ENCODE assay signal across 21 mouse cellular contexts in genomic region chr8:111304359-111304758, GRCm38 (mm10).
"Had no signal": no experiment of that assay in that cellular context is flagged by ENCODE, and none has a peak within 500 bp of the region (broad histone marks: within the 10 kb centered on the region; RNA-seq: fewer than 3 reads in every experiment).

No protein-coding gene starts in this region.

- H3K9ac ChIP-seq: heart, embryonic 13.5 days; heart, embryonic 15.5 days; hindbrain, embryonic 13.5 days; hindbrain, embryonic 15.5 days; kidney, embryonic 15.5 days; limb, embryonic 12.5 days; liver, embryonic 13.5 days had no signal

- H3K4me2 ChIP-seq: heart, embryonic 15.5 days; hindbrain, embryonic 13.5 days; hindbrain, embryonic 15.5 days; kidney, embryonic 15.5 days; limb, embryonic 12.5 days; liver, embryonic 11.5 days; liver, embryonic 13.5 days had no signal

- H3K27ac ChIP-seq: heart, adult 2 months; heart, embryonic 13.5 days; heart, embryonic 15.5 days; hindbrain, embryonic 13.5 days; hindbrain, embryonic 15.5 days; kidney, embryonic 15.5 days; kidney, postnatal 0 days; limb, embryonic 10.5 days; limb, embryonic 12.5 days; liver, embryonic 13.5 days had no signal

- H3K4me1 ChIP-seq: heart, embryonic 15.5 days; limb, embryonic 12.5 days had no signal

- H3K27me3 ChIP-seq: heart, embryonic 13.5 days; heart, embryonic 15.5 days; hindbrain, embryonic 13.5 days; hindbrain, embryonic 15.5 days; kidney, embryonic 15.5 days; limb, embryonic 12.5 days; liver, embryonic 13.5 days had no signal

- H3K9me3 ChIP-seq: heart, embryonic 13.5 days; heart, embryonic 15.5 days; hindbrain, embryonic 13.5 days; hindbrain, embryonic 15.5 days; kidney, embryonic 15.5 days; limb, embryonic 10.5 days; limb, embryonic 12.5 days; liver, embryonic 13.5 days had no signal

- ATAC-seq: hindbrain, postnatal 0 days; intestine, embryonic 16.5 days had no signal

- H3K4me3 ChIP-seq: heart, adult 2 months; heart, embryonic 13.5 days; heart, embryonic 15.5 days; hindbrain, embryonic 13.5 days; hindbrain, embryonic 15.5 days; kidney, embryonic 15.5 days; limb, embryonic 10.5 days; limb, embryonic 12.5 days; liver, embryonic 13.5 days had no signal

- H3K36me3 ChIP-seq: heart, embryonic 13.5 days; heart, embryonic 15.5 days; hindbrain, embryonic 13.5 days; hindbrain, embryonic 15.5 days; kidney, embryonic 15.5 days; limb, embryonic 10.5 days; limb, embryonic 12.5 days; liver, embryonic 13.5 days had no signal

- DNase-seq: gastrocnemius, postnatal 14 days; heart, adult 2 months; heart, postnatal 36 days; kidney, adult 11 months; kidney, adult 2 months; kidney, adult 9 months; kidney, postnatal 36 days; layer of hippocampus, postnatal 36 days; liver; liver, embryonic 13.5 days had no signal
